41 mouse cellular contexts compared by ENCODE assay signal in the genomic region with DNA sequence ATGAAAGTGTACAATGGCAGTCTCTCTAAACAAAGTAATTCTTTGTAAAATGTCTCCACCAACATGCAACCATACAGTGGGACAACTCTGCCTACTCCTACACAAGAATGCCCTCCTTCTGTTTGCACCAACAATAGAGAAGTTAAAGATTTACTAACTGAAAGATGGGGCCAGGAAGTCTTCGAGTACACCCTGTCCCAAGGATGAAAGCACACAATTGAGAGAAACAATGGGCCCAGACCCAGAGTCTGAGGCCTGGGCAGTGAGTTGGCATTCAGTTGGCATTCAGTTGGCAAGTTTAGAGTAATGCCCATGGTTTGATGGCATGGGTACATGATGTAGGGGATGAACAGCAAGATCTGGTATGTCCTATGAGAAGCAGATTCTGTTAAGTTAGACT. TPM values are rescaled to one million over a fixed set of nuclear protein-coding genes. Genes with fewer than 3 reads are reported as not detected.
"Had no signal": no experiment of that assay in that cellular context is flagged by ENCODE, and none has a peak within 500 bp of the region (broad histone marks: within the 10 kb centered on the region; RNA-seq: fewer than 3 reads in every experiment).

No protein-coding gene starts in this region.

- H3K36me3 ChIP-seq: heart, embryonic 13.5 days; heart, embryonic 15.5 days; hindbrain, embryonic 13.5 days; hindbrain, embryonic 15.5 days; kidney, embryonic 15.5 days; limb, embryonic 13.5 days; limb, embryonic 15.5 days had no signal

- H3K9me3 ChIP-seq: heart, embryonic 13.5 days; heart, embryonic 15.5 days; hindbrain, embryonic 13.5 days; hindbrain, embryonic 15.5 days; kidney, embryonic 15.5 days; limb, embryonic 13.5 days; limb, embryonic 15.5 days had no signal

- H3K4me1 ChIP-seq: heart, embryonic 13.5 days; heart, embryonic 15.5 days; hindbrain, embryonic 13.5 days; hindbrain, embryonic 15.5 days; kidney, embryonic 15.5 days; limb, embryonic 13.5 days; limb, embryonic 15.5 days had no signal

- DNase-seq: forebrain, postnatal 0 days; gastrocnemius, postnatal 14 days; gastrocnemius, postnatal 36 days; heart, adult 18-20 months; kidney, adult 11 months; kidney, adult 2 months; kidney, adult 9 months; kidney, postnatal 14 days; kidney, postnatal 36 days; layer of hippocampus, adult 9-11 months; layer of hippocampus, postnatal 36 days; left cerebral cortex, postnatal 4 days had no signal

- H3K9ac ChIP-seq: forebrain, postnatal 0 days; heart, embryonic 13.5 days; heart, embryonic 15.5 days; hindbrain, embryonic 13.5 days; hindbrain, embryonic 15.5 days; kidney, embryonic 15.5 days; limb, embryonic 13.5 days; limb, embryonic 15.5 days had no signal

- H3K4me2 ChIP-seq: heart, embryonic 11.5 days; heart, embryonic 13.5 days; heart, embryonic 15.5 days; hindbrain, embryonic 13.5 days; hindbrain, embryonic 15.5 days; kidney, embryonic 15.5 days; limb, embryonic 13.5 days; limb, embryonic 15.5 days had no signal

- H3K27ac ChIP-seq: heart, embryonic 13.5 days; heart, embryonic 15.5 days; hindbrain, embryonic 13.5 days; hindbrain, embryonic 15.5 days; hindbrain, postnatal 0 days; kidney, embryonic 15.5 days; kidney, postnatal 0 days; limb, embryonic 13.5 days; limb, embryonic 15.5 days had no signal

- H3K4me3 ChIP-seq: heart, embryonic 13.5 days; heart, embryonic 15.5 days; hindbrain, embryonic 13.5 days; hindbrain, embryonic 15.5 days; kidney, embryonic 15.5 days; limb, embryonic 13.5 days; limb, embryonic 15.5 days had no signal

- ATAC-seq: forebrain, postnatal 0 days; hindbrain, postnatal 0 days; intestine, embryonic 16.5 days had no signal

- H3K27me3 ChIP-seq: heart, embryonic 13.5 days; heart, embryonic 15.5 days; hindbrain, embryonic 13.5 days; hindbrain, embryonic 15.5 days; kidney, embryonic 15.5 days; limb, embryonic 13.5 days; limb, embryonic 15.5 days had no signal

RNA-seq across cellular contexts. Expression of a gene that starts 16.4 kb away (rescaled TPM):
- total RNA-seq: forebrain, postnatal 0 days; gastrocnemius, adult 18-20 months; gastrocnemius, adult 8-10 months; gastrocnemius, postnatal 14 days; gastrocnemius, postnatal 36 days; heart, adult 18-20 months; heart, adult 8-10 months; heart, postnatal 25 days; hematopoietic stem cell, adult 5-6 weeks; hindbrain, postnatal 0 days; layer of hippocampus, adult 18-20 months; layer of hippocampus, adult 8-10 months; layer of hippocampus, postnatal 14 days; layer of hippocampus, postnatal 36 days; left cerebral cortex, adult 18-20 months; left cerebral cortex, adult 8-10 months; left cerebral cortex, postnatal 10 days; left cerebral cortex, postnatal 25 days; left cerebral cortex, postnatal 4 days; liver, adult 2 months had no signal
- polyA plus RNA-seq: forebrain, postnatal 0 days; gonadal fat pad, adult 2 months; heart, embryonic 11.5 days; heart, embryonic 13.5 days; heart, embryonic 15.5 days; heart, postnatal 0 days; hindbrain, embryonic 11.5 days; hindbrain, embryonic 13.5 days; hindbrain, embryonic 15.5 days; hindbrain, postnatal 0 days; intestine, embryonic 14.5 days; intestine, embryonic 16.5 days; kidney, embryonic 15.5 days; kidney, postnatal 0 days; limb, embryonic 11.5 days; limb, embryonic 13.5 days; limb, embryonic 15.5 days; liver, adult 2 months had no signal
